In genomic region chr13:73008856-73009546, GRCm38 (mm10) we compare ENCODE assay signal across 15 mouse cellular contexts.
DNase-seq lines count a peak whose midpoint lies in the region; ATAC-seq lines count a peak whose summit lies in the region.
"Had no signal": no experiment of that assay in that cellular context is flagged by ENCODE, and none has a peak within 500 bp of the region (broad histone marks: within the 10 kb centered on the region; RNA-seq: fewer than 3 reads in every experiment).

No protein-coding gene starts in this region.

- H3K4me1 ChIP-seq in forebrain, embryonic 14.5 days (ENCODE audit: control insufficient read depth, insufficient read depth, low read length) = no peaks in the 10 kb centered on the region
- no peaks in the 10 kb centered on the region for H3K4me1 ChIP-seq in forebrain, embryonic 11.5 days (replicated peaks; ENCODE audit: control insufficient read depth, insufficient read depth, low read length)
- H3K4me1 ChIP-seq in limb, embryonic 12.5 days (replicated peaks) = peaks cover 13% of the 10 kb centered on the region
- peaks cover 9% of the 10 kb centered on the region; the same call in 1 of the 2 replicates for H3K4me1 ChIP-seq in limb, embryonic 10.5 days
- H3K4me1 ChIP-seq in limb, embryonic 13.5 days = peaks cover 12% of the 10 kb centered on the region

- WGBS in forebrain, embryonic 14.5 days = 68% methylated on average over 22 of the region's 22 CpGs
- WGBS in forebrain, embryonic 11.5 days = 79% methylated on average over 22 of the region's 22 CpGs
- WGBS in limb, embryonic 12.5 days = 48% methylated on average over 22 of the region's 22 CpGs
- 76% methylated on average over 22 of the region's 22 CpGs for WGBS in limb, embryonic 10.5 days
- 30% methylated on average over 22 of the region's 22 CpGs for WGBS in limb, embryonic 13.5 days

- DNase-seq in forebrain, embryonic 14.5 days (ENCODE audit: low spot score) = peak; percentile 19
- DNase-seq in forebrain, embryonic 11.5 days (ENCODE audit: low spot score) = no peak
- DNase-seq in limb, embryonic 10.5 days (ENCODE audit: low spot score) = no peak
- peak; percentile 69 for DNase-seq in retina, embryonic 14.5 days (ENCODE audit: low spot score)
- no peak for DNase-seq in adrenal gland, postnatal 14 days
- no peak for DNase-seq in thymus, postnatal 14 days
- DNase-seq: adrenal gland, postnatal 36 days; cerebellum, adult 2 months; gastrocnemius, postnatal 36 days; heart, postnatal 36 days; layer of hippocampus, postnatal 36 days; thymus, postnatal 4 days had no signal

- H3K36me3 ChIP-seq in forebrain, embryonic 14.5 days (ENCODE audit: control insufficient read depth, insufficient read depth, low read length) = no peaks in the 10 kb centered on the region
- no peaks in the 10 kb centered on the region for H3K36me3 ChIP-seq in forebrain, embryonic 11.5 days (ENCODE audit: control insufficient read depth, insufficient read depth, low read length)
- no peaks in the 10 kb centered on the region for H3K36me3 ChIP-seq in limb, embryonic 12.5 days
- H3K36me3 ChIP-seq in limb, embryonic 10.5 days = no peaks in the 10 kb centered on the region
- H3K36me3 ChIP-seq in limb, embryonic 13.5 days = no peaks in the 10 kb centered on the region

- H3K4me2 ChIP-seq in forebrain, embryonic 14.5 days (ENCODE audit: low read length) = no peak overlapping the region
- no peak overlapping the region for H3K4me2 ChIP-seq in forebrain, embryonic 11.5 days (ENCODE audit: low read depth, low read length, severe bottlenecking)
- H3K4me2 ChIP-seq in limb, embryonic 12.5 days = peak overlapping the region; percentile 45
- H3K4me2 ChIP-seq in limb, embryonic 13.5 days (replicated peaks) = peak overlapping the region; percentile 51

- H3K27ac ChIP-seq in forebrain, embryonic 14.5 days (ENCODE audit: low read depth, low read length) = no peak overlapping the region
- no peak overlapping the region for H3K27ac ChIP-seq in forebrain, embryonic 11.5 days (ENCODE audit: low read depth, low read length)
- H3K27ac ChIP-seq in limb, embryonic 12.5 days = no peak overlapping the region
- no peak overlapping the region for H3K27ac ChIP-seq in limb, embryonic 10.5 days
- no peak overlapping the region for H3K27ac ChIP-seq in limb, embryonic 13.5 days
- H3K27ac ChIP-seq: liver, embryonic 14.5 days had no signal

- no peaks in the 10 kb centered on the region for H3K9me3 ChIP-seq in forebrain, embryonic 14.5 days (replicated peaks; ENCODE audit: control insufficient read depth, low read length)
- H3K9me3 ChIP-seq in forebrain, embryonic 11.5 days (ENCODE audit: control insufficient read depth, low read length) = no peaks in the 10 kb centered on the region
- no peaks in the 10 kb centered on the region for H3K9me3 ChIP-seq in limb, embryonic 12.5 days
- no peaks in the 10 kb centered on the region for H3K9me3 ChIP-seq in limb, embryonic 10.5 days (replicated peaks)
- H3K9me3 ChIP-seq in limb, embryonic 13.5 days = no peaks in the 10 kb centered on the region

- no peak for ATAC-seq in forebrain, embryonic 14.5 days
- ATAC-seq in forebrain, embryonic 11.5 days (replicated peaks; ENCODE audit: low FRiP score) = no peak
- ATAC-seq in limb, embryonic 12.5 days (ENCODE audit: insufficient number of reproducible peaks, insufficient read depth, low FRiP score, low TSS enrichment, low read depth) = no peak
- peak; percentile 45; the same call in 1 of the 2 replicates for ATAC-seq in limb, embryonic 13.5 days (ENCODE audit: low FRiP score, low read depth)

- no peak overlapping the region for H3K9ac ChIP-seq in forebrain, embryonic 14.5 days (ENCODE audit: low read length)
- no peak overlapping the region for H3K9ac ChIP-seq in forebrain, embryonic 11.5 days (ENCODE audit: low read length)
- no peak overlapping the region for H3K9ac ChIP-seq in limb, embryonic 12.5 days (replicated peaks)
- no peak overlapping the region for H3K9ac ChIP-seq in limb, embryonic 13.5 days
- H3K9ac ChIP-seq: liver, embryonic 14.5 days had no signal

- no peaks in the 10 kb centered on the region for H3K27me3 ChIP-seq in forebrain, embryonic 14.5 days (replicated peaks; ENCODE audit: control insufficient read depth, insufficient read depth, low read length)
- no peaks in the 10 kb centered on the region for H3K27me3 ChIP-seq in forebrain, embryonic 11.5 days (ENCODE audit: control insufficient read depth, insufficient read depth, low read length)
- H3K27me3 ChIP-seq in limb, embryonic 12.5 days = peaks cover 8% of the 10 kb centered on the region
- H3K27me3 ChIP-seq in limb, embryonic 10.5 days (ENCODE audit: low read depth, poor library complexity, severe bottlenecking) = no peaks in the 10 kb centered on the region
- peaks cover 7% of the 10 kb centered on the region; the same call in 1 of the 2 replicates for H3K27me3 ChIP-seq in limb, embryonic 13.5 days

- H3K4me3 ChIP-seq in forebrain, embryonic 14.5 days (ENCODE audit: low read depth, low read length) = no peak overlapping the region
- H3K4me3 ChIP-seq in forebrain, embryonic 11.5 days (ENCODE audit: low read depth, low read length) = no peak overlapping the region
- H3K4me3 ChIP-seq in limb, embryonic 12.5 days (replicated peaks) = no peak overlapping the region
- H3K4me3 ChIP-seq in limb, embryonic 10.5 days = no peak overlapping the region
- no peak overlapping the region for H3K4me3 ChIP-seq in limb, embryonic 13.5 days

Comparison
In these comparisons a context has a peak if more than half of its experiments do, and no peak if none do; other contexts are left out.
1. DNase-seq: peak in forebrain, embryonic 14.5 days (single experiment) and retina, embryonic 14.5 days (single experiment); none in forebrain, embryonic 11.5 days (single experiment), limb, embryonic 10.5 days (single experiment), adrenal gland, postnatal 14 days (single experiment) and thymus, postnatal 14 days (single experiment).
2. H3K4me2 ChIP-seq: peak in limb, embryonic 12.5 days (single experiment) and limb, embryonic 13.5 days (single experiment); none in forebrain, embryonic 14.5 days (single experiment) and forebrain, embryonic 11.5 days (single experiment).